Mouse (Mus musculus) spleen, adult 2 months (tissue): ENCODE data around the gene Gm43552.

Source experiments
- CTCF ChIP-seq: fragments of 200-500 bp; IDR thresholded peaks from 2 replicates; pipeline ENCODE4 v1.5.1; 2011; ENCODE audit warnings: mild to moderate bottlenecking, inconsistent platforms; ENCODE audit not compliant: insufficient read depth, insufficient read length, insufficient replicate concordance; ENCODE audit errors: extremely low read depth
- POLR2A ChIP-seq: fragments of 200-500 bp; IDR thresholded peaks from 2 replicates; pipeline ENCODE4 v1.6.1; 2011; ENCODE audit warnings: low read depth, low read length, inconsistent platforms

GRCm38 (mm10) chr5:65407989-65408388, 84.6 kb downstream of the Gm43552 start:
- TF ChIP-seq CTCF: no peak
- no peak for TF ChIP-seq POLR2A
